Mouse (Mus musculus) stomach, embryonic 16.5 days (tissue): ENCODE measurements around the gene Cstad. TPM values are rescaled to one million over a fixed set of nuclear protein-coding genes. Genes with fewer than 3 reads are reported as not detected.
A peak's percentile ranks its signal among the peaks of the same experiment; 100 is the strongest.

ENCODE experiments used
- ATAC-seq: fragments of 200-750 bp; cut with Nextera tagmentation; 2 replicates; pipeline ENCODE4 v1.8.0; 2017; ENCODE audit warnings: moderate number of reproducible peaks, moderate TSS enrichment; ENCODE audit not compliant: insufficient read depth, low FRiP score
- H3K27ac ChIP-seq: fragments of 300-500 bp; sonication (generic); 2 replicates; pipeline ENCODE4 v1.5.1; 2014; ENCODE audit warnings: low read length
- H3K27me3 ChIP-seq: fragments of 300-500 bp; sonication (generic); 2 replicates; pipeline ENCODE4 v1.6.1; 2014; ENCODE audit warnings: low read length, control low read depth, mixed read lengths; ENCODE audit not compliant: control insufficient read depth, insufficient read depth
- H3K36me3 ChIP-seq: fragments of 300-500 bp; sonication (generic); 2 replicates; pipeline ENCODE4 v1.6.1; 2014; ENCODE audit warnings: low read length; ENCODE audit not compliant: control insufficient read depth, insufficient read depth
- H3K4me1 ChIP-seq: fragments of 300-500 bp; sonication (generic); 2 replicates; pipeline ENCODE4 v1.6.1; 2014; ENCODE audit warnings: low read length, control low read depth, mixed read lengths; ENCODE audit not compliant: control insufficient read depth, insufficient read depth
- H3K4me2 ChIP-seq: fragments of 300-500 bp; sonication (generic); 2 replicates; pipeline ENCODE4 v1.6.1; 2014; ENCODE audit warnings: low read depth, low read length, mixed read lengths
- H3K4me3 ChIP-seq: fragments of 300-500 bp; sonication (generic); replicated peaks from 2 replicates; pipeline ENCODE4 v1.5.1; 2014; ENCODE audit warnings: mild to moderate bottlenecking, low read length
- H3K9ac ChIP-seq: fragments of 300-500 bp; sonication (generic); 2 replicates; pipeline ENCODE4 v1.6.1; 2014; ENCODE audit warnings: low read length
- H3K9me3 ChIP-seq: fragments of 300-500 bp; sonication (generic); replicated peaks from 2 replicates; pipeline ENCODE4 v1.6.1; 2016; ENCODE audit warnings: low read length, control low read depth; ENCODE audit not compliant: control insufficient read depth
- WGBS: fragments of 180-500 bp; shearing (Covaris S2); extraction: QIAGEN DNeasy Blood & Tissue Kit; methylation state at CpG from one replicate; pipeline ENCODE4 v1.1.7; 2014; 5-methylcytosine and 5-hydroxymethylcytosine counted together
- polyA plus RNA-seq: library from polyadenylated mRNA; unstranded; fragments of >200 nt; fragmentation: Nextera tagmentation; extraction: Ambion mirVana; gene quantifications from 2 replicates; pipeline ENCODE4 v1.2.1, GENCODE M21; 2015

Cstad gene
- polyA plus RNA-seq, 1 experiment from 2014 or later, result 0.34 TPM

- ATAC-seq, result no peak
- Histone ChIP-seq H3K36me3 (no peaks in the 10 kb centered on the region), H3K4me1 (peaks cover 19% of the 10 kb centered on the region), H3K9me3 (no peaks in the 10 kb centered on the region), H3K9ac (no peak overlapping the region), H3K4me3 (no peak overlapping the region), H3K27ac (peak overlapping the region; percentile 80), H3K27me3 (no peaks in the 10 kb centered on the region), H3K4me2 (no peak overlapping the region)
- 57% methylated on average over 5 of the region's 5 CpGs for WGBS
Observed at GRCm38 (mm10) chr2:30636266-30636671, 41.4 kb downstream of the Cstad start.

- peaks cover 26% of the 10 kb centered on the region for H3K4me1 ChIP-seq
- no peaks in the 10 kb centered on the region for H3K27me3 ChIP-seq
- ATAC-seq, result no peak
- H3K36me3 ChIP-seq, result no peaks in the 10 kb centered on the region
- WGBS, result 86% methylated on average over 6 of the region's 6 CpGs
- H3K4me3 ChIP-seq, result no peak overlapping the region
- no peak overlapping the region for H3K9ac ChIP-seq
- H3K9me3 ChIP-seq, result no peaks in the 10 kb centered on the region
- H3K4me2 ChIP-seq, result no peak overlapping the region
- no peak overlapping the region for H3K27ac ChIP-seq
Observed at GRCm38 (mm10) chr2:30637991-30638390, 43.2 kb downstream of the Cstad start.

DNA sequence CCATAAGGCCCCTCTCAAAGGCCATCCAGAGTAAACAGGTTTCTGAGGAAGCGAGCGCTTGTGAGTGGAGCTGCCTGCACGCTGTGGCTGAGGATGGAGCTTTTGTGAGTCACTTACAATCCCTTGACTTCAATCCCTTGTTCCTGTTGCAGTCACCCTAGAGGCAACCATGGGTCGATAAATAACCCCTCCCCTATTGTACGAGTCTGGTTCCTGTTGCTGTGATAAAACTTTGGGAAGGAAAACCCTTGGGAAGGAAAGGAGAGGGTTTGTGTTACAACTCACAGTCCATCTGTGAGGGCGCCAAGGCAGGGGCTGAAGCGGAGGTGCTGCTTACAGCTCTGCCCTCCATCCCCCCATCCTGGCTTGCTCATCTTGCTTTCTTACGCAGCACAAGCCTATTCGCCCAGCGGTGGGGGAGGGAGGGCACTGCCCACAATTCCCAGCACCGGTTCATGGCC lies 45.2 kb downstream of the Cstad start:
- Histone ChIP-seq H3K27me3 (no peaks in the 10 kb centered on the region), H3K4me1 (peaks cover 29% of the 10 kb centered on the region), H3K27ac (peak overlapping the region; percentile 75), H3K9me3 (no peaks in the 10 kb centered on the region), H3K4me3 (no peak overlapping the region), H3K4me2 (peak overlapping the region; percentile 7), H3K36me3 (no peaks in the 10 kb centered on the region), H3K9ac (peak overlapping the region; percentile 6; the same call in 1 of the 2 replicates)
- ATAC-seq, result peak; percentile 63; the same call in 1 of the 2 replicates
- WGBS, result 12% methylated on average over 11 of the region's 11 CpGs

DNA sequence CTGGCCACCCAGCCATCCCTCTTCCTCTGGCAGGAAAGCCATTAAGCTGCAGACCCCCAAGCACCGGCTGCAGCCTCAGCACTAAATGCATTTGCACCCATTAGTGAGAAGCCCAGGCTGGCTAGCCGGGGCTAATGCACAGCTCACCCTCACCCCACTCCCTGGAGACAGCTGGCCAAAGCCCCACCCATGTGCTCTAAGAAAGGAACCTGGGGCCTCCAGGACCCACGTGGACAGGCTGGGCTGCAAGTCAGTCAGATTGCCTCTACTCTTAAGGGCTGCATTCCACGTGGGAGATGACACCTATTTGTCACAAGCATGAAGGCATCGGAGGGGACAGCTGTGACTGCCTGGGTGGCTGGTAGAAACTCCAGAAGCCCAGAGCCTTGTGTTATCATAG lies 48.0 kb downstream of the Cstad start:
- 14% methylated on average over 5 of the region's 5 CpGs for WGBS
- peaks cover 35% of the 10 kb centered on the region for H3K4me1 ChIP-seq
- no peak for ATAC-seq

GRCm38 (mm10) chr2:30643422-30643821 lies 48.6 kb downstream of the Cstad start:
- H3K4me3 ChIP-seq, result no peak overlapping the region
- H3K27me3 ChIP-seq, result no peaks in the 10 kb centered on the region
- 62% methylated on average over 7 of the region's 7 CpGs for WGBS
- H3K9me3 ChIP-seq, result no peaks in the 10 kb centered on the region
- H3K4me2 ChIP-seq, result no peak overlapping the region
- no peak overlapping the region for H3K27ac ChIP-seq
- ATAC-seq, result no peak
- H3K9ac ChIP-seq, result no peak overlapping the region
- peaks cover 39% of the 10 kb centered on the region for H3K4me1 ChIP-seq
- H3K36me3 ChIP-seq, result no peaks in the 10 kb centered on the region

More for the DNA sequence above, 48.0 kb downstream of the Cstad start:
- Histone ChIP-seq H3K9ac (peak overlapping the region; percentile 31; the same call in 1 of the 2 replicates), H3K27me3 (no peaks in the 10 kb centered on the region), H3K9me3 (no peaks in the 10 kb centered on the region), H3K27ac (no peak overlapping the region), H3K4me3 (no peak overlapping the region), H3K4me2 (no peak overlapping the region), H3K36me3 (no peaks in the 10 kb centered on the region)

GRCm38 (mm10) chr2:30646833-30647232 lies 52.0 kb downstream of the Cstad start:
- peak overlapping the region; percentile 76 for H3K27ac ChIP-seq
- H3K4me2 ChIP-seq, result no peak overlapping the region
- peaks cover 30% of the 10 kb centered on the region for H3K4me1 ChIP-seq
- no peaks in the 10 kb centered on the region for H3K36me3 ChIP-seq
- ATAC-seq, result peak; percentile 35
- WGBS, result 15% methylated on average over 5 of the region's 5 CpGs
- H3K9me3 ChIP-seq, result no peaks in the 10 kb centered on the region
- no peaks in the 10 kb centered on the region for H3K27me3 ChIP-seq
- no peak overlapping the region for H3K4me3 ChIP-seq
- peak overlapping the region; percentile 50; the same call in 1 of the 2 replicates for H3K9ac ChIP-seq

- H3K4me2 ChIP-seq, result no peak overlapping the region
- WGBS, result 17% methylated on average over 11 of the region's 11 CpGs
- peak overlapping the region; percentile 76 for H3K27ac ChIP-seq
- H3K4me3 ChIP-seq, result no peak overlapping the region
- no peaks in the 10 kb centered on the region for H3K9me3 ChIP-seq
- H3K27me3 ChIP-seq, result no peaks in the 10 kb centered on the region
- peak; percentile 75 for ATAC-seq
- H3K36me3 ChIP-seq, result no peaks in the 10 kb centered on the region
- H3K9ac ChIP-seq, result peak overlapping the region; percentile 50; the same call in 1 of the 2 replicates
- H3K4me1 ChIP-seq, result peaks cover 34% of the 10 kb centered on the region
Observed at GRCm38 (mm10) chr2:30647303-30647881, 52.6 kb downstream of the Cstad start.

DNA sequence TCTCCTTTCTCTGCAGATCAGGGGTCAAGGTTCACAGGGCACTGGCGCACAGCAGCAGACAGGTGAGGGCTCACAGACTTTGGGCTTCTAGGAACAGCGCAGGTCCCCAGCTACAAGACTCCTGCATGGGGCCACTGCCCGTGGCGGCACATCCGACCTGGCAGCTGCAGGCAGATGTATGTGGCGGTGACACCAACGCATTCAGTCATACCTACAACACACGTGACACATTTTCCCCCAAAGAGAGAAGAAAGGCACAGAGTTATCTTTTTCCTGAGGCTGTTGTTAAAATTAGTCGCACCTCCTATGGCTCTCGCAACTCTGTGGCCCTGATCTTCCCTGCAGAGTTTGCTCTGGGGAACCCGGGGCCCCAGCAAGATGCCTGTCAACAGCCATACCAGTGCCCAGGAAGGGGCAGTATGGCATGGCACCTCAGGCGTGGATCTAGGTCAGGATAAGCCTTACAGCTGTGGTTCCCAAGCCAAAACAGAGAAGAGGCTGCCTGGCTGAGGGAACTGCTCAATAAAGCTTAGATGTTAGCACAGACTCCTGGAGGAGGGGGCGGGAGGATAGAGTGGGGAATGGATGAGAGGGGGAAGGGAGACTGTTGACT lies 53.1 kb downstream of the Cstad start:
- Histone ChIP-seq H3K4me3 (no peak overlapping the region), H3K4me2 (no peak overlapping the region), H3K4me1 (peaks cover 34% of the 10 kb centered on the region), H3K27me3 (no peaks in the 10 kb centered on the region), H3K36me3 (no peaks in the 10 kb centered on the region), H3K9ac (peak overlapping the region; percentile 31; the same call in 1 of the 2 replicates), H3K9me3 (no peaks in the 10 kb centered on the region), H3K27ac (peak overlapping the region; percentile 76)
- WGBS, result 26% methylated on average over 13 of the region's 13 CpGs
- ATAC-seq, result no peak

GRCm38 (mm10) chr2:30650249-30650648 lies 55.4 kb downstream of the Cstad start:
- Histone ChIP-seq H3K9me3 (no peaks in the 10 kb centered on the region), H3K27ac (no peak overlapping the region), H3K9ac (no peak overlapping the region), H3K36me3 (no peaks in the 10 kb centered on the region), H3K27me3 (no peaks in the 10 kb centered on the region), H3K4me1 (peaks cover 33% of the 10 kb centered on the region), H3K4me3 (no peak overlapping the region), H3K4me2 (no peak overlapping the region)
- 70% methylated on average over 9 of the region's 9 CpGs for WGBS
- no peak for ATAC-seq
